Mouse (Mus musculus) cerebellum, adult (tissue): ENCODE results near the gene Il21r.

Experiments used
- ATAC-seq: cut with Nextera tagmentation; 2 replicates; pipeline ENCODE4 v1.9.2; 2017; ENCODE audit warnings: mild to moderate bottlenecking, moderate library complexity, mixed read lengths; ENCODE audit not compliant: insufficient number of reproducible peaks, low FRiP score, low TSS enrichment

The Il21r gene

DNA sequence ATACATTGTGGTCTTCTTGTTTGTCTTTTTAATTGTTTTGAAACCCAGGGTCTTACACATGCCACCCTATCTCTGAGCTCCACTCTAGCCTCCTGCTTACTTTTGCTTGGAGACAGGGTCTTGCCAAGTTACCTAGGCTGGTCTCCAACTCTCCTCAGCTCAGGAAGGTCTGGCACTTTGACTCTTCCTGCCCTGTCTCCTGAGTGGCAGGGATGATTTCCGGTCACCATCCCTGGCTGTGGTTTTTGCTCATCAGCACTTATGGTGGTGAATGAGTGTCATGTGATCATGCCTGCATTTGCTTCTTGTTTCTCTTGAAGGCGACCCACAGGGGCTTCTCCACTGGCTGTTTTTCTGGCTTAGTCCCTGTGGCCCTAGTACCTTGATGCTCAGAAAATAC, 29.4 kb upstream of the Il21r start:
- no peak for ATAC-seq

GRCm38 (mm10) chr7:125574832-125575231, 28.4 kb upstream of the Il21r start:
- no peak for ATAC-seq

DNA sequence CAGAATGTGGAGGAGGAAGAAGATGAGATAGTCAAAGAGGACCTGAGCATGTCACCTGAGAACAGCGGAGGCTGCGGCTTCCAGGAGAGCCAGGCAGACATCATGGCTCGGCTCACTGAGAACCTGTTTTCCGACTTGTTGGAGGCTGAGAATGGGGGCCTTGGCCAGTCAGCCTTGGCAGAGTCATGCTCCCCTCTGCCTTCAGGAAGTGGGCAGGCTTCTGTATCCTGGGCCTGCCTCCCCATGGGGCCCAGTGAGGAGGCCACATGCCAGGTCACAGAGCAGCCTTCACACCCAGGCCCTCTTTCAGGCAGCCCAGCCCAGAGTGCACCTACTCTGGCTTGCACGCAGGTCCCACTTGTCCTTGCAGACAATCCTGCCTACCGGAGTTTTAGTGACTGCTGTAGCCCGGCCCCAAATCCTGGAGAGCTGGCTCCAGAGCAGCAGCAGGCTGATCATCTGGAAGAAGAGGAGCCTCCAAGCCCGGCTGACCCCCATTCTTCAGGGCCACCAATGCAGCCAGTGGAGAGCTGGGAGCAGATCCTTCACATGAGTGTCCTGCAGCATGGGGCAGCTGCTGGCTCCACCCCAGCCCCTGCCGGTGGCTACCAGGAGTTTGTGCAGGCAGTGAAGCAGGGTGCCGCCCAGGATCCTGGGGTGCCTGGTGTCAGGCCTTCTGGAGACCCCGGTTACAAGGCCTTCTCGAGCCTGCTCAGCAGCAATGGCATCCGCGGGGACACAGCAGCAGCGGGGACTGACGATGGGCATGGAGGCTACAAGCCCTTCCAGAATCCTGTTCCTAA, 27.3 kb upstream of the Il21r start:
- ATAC-seq = no peak

DNA sequence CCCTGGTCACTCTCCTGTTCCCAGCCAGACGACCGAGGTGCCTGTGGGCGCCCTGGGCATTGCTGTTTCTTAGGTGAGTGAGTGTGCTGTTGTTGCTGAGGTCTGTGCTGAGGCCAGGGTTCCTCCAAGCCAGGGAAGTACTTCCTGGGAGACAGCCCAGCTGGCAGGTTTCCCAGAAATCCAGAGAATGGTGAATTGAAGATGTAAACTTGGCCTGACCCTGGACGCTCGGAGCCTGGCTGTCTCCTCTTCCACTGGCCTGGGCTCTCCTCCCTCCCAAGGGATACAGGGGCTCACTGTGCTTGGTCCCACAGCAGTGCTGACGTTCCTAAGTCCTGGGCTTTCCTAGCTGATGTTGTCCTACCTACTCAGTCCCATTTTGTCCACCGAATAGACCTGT, 26.2 kb upstream of the Il21r start:
- no peak for ATAC-seq

DNA sequence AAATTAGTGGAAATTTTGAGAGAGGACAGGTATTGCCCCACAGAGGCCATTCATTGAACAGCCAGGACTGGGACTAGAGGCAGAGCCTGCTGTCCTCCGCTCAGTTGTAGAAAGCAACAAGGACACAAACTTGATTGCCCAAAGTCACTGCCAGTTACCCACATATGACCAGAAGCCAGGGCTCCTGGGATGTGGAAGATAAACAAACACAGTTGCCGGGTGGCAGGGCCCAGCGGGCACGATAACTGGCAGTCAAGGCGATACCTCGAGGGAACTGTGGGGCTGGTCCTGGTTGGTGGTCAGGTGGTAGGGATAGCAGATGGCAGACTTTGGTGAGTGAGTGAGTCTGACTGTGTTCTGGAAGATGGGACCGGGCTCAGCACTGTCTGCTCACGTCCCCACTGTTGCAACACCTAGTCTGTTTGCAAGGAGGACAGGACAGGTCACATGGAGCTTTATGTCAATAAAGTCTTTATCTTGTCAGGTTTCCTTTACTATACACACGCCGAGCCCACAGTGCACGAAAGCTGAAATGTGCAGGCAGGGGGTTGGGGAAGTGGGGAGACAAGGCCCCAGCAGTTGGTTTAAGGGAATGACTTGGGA, 25.6 kb upstream of the Il21r start:
- no peak for ATAC-seq

DNA sequence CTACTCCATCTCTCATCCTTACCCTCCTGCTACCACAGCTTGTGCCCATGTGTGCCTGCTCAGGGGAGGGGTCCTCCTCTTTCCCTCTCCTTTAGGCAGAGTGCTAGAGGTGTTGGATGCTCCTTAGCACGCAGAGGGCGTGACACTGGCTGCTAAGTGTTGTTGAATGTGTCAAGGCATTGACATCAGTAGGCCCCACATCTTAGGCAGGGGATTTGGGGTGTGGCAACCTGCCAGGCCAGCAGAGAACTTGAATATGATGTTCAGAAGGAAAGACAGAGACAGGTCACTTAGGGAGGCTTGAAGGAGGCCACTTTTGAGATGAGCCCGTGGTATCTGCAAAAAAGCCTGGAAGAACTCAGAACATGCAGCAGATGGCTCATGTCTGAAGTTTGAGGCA, 25.1 kb upstream of the Il21r start:
- ATAC-seq = no peak

GRCm38 (mm10) chr7:125579545-125580219, 23.5 kb upstream of the Il21r start:
- ATAC-seq = no peak

- ATAC-seq = no peak
Observed at GRCm38 (mm10) chr7:125580220-125580549, 23.0 kb upstream of the Il21r start.

DNA sequence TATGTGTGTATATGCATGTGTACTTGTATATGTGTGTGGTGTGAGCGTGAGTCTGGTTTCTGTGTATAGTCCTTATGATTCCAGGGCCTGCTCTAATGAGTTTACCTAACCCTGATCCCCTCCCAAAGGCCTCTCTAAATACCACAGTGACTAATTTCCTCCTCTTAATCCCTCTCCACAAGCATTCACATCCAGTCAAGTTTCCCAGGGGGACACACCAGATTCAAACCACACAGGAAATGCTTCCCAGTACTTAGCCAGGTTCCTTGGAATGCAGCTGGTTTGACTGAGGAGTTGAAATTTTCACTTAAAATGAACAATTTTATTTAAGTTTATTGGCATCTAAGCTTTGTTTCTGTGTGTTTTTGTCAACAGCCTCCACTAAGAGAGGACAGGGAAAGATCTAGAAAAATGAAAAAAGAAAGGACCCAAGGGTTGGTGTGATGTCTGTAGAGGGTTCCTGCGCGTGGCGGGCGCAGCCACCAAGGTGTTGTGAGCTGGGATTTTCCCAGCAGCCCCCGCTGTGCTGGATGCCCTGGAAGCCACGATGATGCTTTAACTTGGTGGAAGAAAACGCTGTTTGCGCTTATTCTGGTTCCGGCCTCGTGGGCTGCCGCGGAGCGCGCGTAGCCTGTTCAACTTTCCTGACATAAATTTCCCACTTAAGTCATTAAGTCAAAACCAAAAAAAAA, 22.5 kb upstream of the Il21r start:
- no peak for ATAC-seq

DNA sequence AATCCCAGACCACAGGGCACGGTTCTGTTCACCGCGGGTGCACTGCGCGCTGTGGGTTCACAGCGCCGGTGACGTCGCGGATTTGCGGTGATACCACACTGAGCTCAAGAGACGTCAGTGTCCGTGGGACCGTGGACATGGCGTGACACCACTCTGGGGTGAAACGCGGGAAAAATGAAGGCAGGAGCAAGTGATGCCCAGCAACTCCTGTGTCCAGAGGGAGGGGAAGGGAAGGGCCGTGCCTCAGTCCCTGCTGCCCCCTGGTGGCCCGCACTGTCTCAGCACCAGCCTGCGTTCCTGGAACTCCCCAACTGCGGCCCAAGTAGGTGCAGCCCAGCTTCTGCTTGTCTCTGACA, 21.9 kb upstream of the Il21r start:
- ATAC-seq = peak; percentile 82; the same call in 1 of the 2 replicates

- no peak for ATAC-seq
Observed at GRCm38 (mm10) chr7:125583325-125584004, 19.8 kb upstream of the Il21r start.

- ATAC-seq = no peak
Observed at GRCm38 (mm10) chr7:125584005-125584369, 19.2 kb upstream of the Il21r start.

GRCm38 (mm10) chr7:125586355-125586754, 16.9 kb upstream of the Il21r start:
- ATAC-seq = no peak

DNA sequence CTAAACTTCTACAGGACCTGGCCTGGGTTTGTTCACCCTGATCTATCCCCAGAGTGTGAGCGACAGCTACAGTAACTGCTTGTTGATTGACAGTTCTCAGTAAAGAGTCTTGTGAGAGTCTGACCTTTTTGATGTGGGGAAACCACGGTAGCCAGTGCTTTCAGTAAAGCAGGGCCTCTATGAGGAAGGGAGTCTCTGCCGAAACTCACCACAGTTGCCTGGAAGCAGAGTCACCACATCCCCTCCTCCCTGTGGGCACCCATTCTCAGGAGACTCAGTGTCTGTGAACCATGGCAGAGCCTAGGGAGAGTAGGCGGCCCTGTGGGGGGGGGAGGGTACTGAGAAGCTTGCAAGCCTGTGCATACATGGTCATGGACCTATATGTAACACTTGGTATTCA, 14.5 kb upstream of the Il21r start:
- no peak for ATAC-seq

DNA sequence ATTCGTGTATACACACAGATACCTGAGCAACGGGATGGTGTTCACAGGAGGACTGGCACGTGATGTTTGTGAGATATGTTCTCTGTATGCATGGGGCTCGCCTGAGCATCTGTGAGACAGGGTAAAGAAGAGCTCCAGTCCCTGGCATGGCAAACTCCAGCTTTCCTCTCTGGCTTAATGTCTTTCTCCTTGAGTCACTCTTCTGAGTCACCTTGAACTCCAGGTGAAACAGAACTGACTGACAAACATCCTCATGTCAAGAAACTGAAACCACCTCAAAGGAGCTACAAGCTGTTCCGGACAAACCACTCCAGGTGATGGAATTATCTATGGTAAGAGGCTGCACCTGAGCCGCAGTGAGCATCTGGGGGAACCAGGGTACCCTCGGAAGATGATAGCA, 13.3 kb upstream of the Il21r start:
- ATAC-seq = no peak

- ATAC-seq = no peak
Observed at GRCm38 (mm10) chr7:125593831-125594230, 9.4 kb upstream of the Il21r start.

DNA sequence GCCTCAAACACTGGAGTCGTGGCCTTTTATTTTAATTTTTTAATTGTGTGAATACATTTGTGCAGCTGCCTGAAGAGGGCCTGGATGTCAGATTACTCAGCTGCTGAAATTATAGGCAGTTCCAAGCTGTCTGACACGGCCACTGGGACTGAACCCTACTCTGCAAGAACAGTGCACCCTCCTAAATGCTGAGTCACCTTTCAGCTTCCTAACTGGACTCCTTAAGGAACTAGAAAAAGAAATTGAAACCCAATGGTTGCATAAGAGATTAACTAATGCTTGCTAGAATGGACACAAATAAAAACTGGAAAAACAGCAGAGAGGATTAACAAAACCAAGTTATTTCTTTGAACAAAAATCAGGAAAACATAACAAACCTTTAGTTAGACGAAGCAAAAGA, 6.8 kb upstream of the Il21r start:
- ATAC-seq = no peak

DNA sequence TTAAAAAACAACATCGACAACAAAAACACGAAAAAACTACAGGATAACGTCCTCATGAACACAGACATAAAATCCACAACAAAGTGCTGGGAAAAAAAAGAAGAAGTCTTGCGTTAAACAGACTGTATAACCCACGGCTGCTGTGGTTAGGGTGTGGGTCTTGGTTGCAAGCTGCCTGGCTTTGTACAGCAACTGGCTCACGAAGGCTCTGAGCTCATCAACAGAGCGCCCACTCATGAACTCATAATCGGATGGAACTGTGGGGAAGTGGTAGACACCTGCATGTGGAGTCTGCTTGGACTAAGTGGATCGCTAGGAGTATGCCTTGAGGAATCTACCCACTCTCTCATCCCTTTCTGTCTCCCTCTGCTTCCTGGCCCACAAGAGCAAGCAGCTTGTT, 6.1 kb upstream of the Il21r start:
- no peak for ATAC-seq

DNA sequence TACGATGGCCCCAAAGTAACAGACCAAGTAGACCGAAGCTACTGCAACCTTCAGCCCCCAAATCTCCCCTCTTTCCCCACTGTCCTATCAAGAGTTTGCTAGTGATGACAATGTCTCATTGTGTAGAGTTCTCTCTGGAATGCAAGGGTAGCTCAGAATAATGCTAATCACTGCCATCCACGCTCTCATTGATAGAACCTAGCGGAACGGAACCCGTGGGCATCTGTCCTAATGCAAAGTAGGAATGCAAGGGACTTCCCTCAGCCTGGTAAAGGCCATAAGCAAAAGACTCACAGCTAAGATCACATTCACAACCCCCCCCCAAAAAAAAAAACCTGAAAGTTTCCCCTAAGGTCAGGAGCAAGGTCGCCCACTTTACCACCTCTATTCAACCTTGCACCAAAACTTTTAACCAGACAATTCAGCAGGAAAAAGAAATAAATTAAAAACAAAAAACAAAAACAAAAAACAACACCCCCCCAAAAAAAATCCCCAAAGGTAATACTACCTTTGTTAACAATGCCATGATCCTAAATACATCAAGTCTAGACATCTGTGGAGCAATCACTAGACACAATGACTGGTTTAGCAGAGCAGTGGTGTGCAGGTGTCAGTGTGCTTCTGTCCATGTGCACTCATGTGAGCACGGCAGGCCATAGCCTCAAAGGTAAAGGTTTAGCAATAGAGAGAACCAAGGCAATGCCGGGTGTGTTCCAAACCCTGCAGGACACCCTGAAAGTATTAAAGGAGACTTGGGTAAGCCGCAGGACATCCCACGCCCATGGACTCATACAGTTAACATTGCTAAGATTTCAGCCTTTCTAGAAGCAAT, 5.5 kb upstream of the Il21r start:
- no peak for ATAC-seq
